Mouse (Mus musculus) urinary bladder, postnatal 14 days (tissue): ENCODE measurements around the gene Igfbp4.

Experiments
- DNase-seq: peaks from one replicate; pipeline ENCODE4 v3.0.0; 2021; ENCODE audit warnings: low spot score

Igfbp4 gene

DNA sequence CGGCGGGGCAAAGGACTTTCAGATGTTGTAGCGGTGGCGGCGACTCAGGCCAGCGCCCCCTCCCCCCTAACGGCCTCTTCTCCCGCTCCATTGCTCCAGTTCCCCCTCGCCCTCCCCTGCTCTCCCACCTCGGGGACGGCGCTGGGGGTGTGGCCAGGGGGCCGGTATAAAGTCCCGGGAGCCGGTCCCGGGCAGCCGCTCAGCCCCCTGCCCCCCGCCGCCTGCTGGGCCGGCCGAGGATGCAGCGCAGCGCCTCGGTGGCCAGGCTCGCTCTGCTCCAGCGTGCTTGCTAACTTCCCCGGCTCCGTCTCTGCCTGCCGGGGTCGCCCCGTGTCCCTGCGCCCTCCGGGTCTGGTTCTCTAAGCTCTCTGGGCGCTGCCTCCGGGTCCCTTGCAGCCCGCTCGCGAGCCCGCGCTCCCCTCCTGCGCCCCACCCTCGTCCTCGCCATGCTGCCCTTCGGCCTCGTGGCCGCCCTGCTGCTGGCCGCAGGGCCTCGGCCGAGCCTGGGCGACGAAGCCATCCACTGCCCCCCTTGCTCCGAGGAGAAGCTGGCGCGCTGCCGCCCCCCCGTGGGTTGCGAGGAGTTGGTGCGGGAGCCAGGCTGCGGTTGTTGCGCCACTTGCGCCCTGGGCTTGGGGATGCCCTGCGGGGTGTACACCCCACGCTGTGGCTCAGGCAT lies at the start of gene Igfbp4:
Gene Igfbp4 (plus strand): TSS at position 194 of the 679 bp plus-strand sequence.
- DNase-seq = peak; percentile 61

DNA sequence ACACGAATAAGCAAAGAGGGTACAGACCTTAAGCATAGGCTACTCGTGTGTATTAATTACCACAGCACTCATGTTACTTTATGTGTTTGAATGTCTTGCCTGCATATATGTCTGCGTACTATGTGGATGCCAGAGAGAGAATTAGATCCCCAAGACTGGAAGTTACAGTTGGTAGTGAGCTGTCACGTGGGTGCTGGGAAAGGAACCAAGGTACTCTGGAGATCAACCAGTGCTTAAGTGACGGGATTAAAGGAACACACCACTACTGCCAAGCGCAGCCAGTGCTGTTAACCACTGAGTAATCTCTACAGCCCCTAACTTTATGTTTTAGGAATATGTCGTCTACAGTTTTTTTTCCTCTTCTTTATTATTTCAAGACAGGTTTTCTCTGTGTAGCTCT lies 45.1 kb upstream of the Igfbp4 start:
- no peak for DNase-seq

DNA sequence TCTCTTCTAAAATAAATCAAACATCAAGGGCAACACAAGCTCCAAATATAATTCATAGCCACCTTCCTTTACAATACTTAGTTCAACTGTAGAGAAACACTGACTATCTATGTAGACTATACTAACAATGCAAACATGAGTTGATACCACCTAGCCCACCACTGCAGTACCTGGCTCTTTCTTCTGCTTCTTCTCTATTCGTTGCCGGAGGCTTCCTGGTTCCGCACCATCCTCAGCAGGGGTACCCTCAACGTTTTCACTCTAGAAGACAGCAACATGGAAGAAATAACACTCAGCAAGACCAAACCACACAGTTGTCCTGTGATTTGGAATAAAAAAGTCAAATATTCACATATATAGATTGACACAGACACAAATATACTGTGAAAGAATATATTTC lies 43.4 kb upstream of the Igfbp4 start:
- no peak for DNase-seq

GRCm38 (mm10) chr11:98998776-98999175 lies 42.3 kb upstream of the Igfbp4 start:
- DNase-seq = no peak

DNA sequence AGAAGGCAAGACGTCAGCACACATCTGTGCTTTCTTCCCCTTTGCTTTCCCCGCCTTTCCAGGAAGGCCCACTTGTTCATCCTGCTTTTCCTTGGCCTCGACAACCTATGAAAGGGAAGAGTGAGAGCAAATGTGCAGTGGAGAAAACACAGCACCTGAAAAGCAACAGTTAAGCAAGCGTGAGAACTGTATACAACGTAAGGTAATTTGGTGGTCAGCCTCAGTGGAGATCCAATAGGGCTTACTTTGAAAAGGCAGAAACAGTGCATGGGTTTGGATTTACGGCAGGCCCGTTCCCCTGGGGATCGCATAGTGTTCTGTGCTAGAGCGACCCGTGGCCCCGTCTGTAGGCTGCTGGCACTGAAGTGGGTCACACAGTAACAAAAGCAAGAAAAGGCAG lies 41.8 kb upstream of the Igfbp4 start:
- DNase-seq = no peak

- DNase-seq = no peak
Measured at GRCm38 (mm10) chr11:99006788-99007187, 34.3 kb upstream of the Igfbp4 start.

GRCm38 (mm10) chr11:99010124-99010523 lies 30.9 kb upstream of the Igfbp4 start:
- DNase-seq = no peak

GRCm38 (mm10) chr11:99010706-99011105 lies 30.3 kb upstream of the Igfbp4 start:
- no peak for DNase-seq

DNA sequence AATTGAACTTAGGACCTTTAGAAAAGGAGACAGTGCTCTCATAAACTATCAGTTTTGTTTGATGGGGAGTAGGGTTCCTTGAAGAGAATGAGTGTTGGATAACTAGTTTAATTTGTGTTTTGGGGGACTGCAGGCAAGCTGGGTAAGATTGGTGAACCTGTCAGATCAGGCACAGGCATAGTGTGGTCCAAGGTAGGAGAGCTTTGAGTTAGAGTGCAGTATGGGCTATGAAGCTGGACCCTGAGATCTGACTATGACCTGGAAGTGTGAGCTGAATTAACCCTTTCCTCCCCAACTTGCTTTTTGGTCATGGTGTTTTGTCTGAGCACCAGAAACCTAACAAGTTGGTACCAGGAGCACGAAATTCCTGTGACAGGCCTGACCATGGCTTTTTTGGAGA lies 27.2 kb upstream of the Igfbp4 start:
- no peak for DNase-seq

DNA sequence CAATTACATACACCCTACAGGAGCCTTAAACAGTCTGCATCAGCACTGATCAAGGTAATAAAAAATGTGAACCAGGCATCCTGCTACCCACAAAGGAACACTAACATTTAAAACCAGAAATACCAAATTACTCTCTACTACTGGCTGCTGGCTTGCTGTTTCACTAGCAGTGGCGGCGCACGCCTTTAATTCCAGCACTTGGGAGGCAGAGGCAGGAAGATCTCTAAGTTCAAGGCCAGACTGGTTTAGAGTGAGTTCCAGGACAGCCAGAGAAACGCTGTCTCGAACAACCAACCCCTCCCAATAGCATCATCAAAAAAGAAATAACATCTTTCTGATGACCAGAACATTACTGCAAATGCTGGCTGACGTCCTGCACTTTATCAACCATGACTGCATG lies 21.2 kb upstream of the Igfbp4 start:
- DNase-seq = no peak

GRCm38 (mm10) chr11:99022384-99022933 lies 18.6 kb upstream of the Igfbp4 start:
- no peak for DNase-seq

DNA sequence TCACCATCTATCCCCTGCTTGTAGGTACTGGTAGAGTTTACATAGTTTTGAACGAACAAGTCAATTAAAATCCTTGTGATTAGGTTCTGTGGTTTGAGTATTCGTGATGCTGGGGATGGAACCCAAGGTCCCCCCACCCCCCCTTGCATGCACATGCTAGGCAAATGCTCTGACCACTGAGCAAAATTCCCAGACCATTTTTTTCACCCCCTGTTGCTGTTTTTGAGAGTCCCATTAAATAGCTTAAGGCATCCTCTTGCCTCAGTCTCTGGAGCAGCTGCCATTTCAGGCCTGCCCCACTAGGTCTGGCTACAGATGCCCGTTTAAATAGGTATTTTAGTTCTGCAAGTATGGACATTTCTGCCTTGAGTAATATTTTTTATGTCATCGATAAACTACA lies 17.9 kb upstream of the Igfbp4 start:
- no peak for DNase-seq

DNA sequence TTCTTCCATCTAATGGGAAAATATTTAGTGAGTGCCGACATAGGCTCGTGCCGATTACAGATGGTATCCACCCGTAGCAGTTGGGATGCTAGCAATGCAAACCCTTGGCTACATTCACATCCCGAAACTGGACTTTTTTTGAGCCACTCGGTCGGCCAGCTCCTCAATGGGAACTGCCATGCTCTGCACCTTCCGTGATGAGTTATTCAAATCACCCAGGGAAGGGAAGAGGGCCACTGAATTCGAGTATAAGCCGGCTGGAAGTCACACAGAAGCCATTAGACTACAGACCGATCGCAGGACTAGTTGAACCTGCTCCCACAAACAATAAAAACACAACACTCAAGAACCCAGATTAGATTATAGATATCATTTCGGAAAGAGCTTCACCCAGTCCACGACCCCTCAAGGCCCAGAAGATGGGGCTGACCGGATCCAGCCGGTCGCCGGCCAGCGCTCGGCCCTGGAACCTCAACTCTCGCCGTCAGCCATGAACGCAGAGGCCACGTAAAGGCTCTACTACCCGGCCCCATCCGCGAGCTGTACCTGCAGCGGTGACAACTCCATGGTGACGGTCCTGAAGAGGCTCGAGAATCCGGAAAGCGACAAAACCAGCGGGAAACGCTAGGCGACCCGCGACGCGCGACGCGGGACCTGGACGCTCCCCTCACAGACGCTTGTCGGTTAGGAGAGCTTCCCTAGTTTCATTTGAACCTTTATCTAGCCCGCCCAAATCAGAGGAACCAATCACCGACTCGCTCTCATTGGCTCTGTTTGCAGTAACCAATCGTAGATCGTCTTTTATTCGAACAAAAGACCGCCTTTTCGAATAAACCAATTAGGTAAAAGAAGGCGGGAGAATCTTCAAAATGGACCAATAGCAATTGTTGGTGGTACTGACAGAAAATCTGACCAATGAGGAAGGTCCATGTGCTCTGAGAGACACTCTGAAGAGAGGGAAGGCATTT lies 17.3 kb upstream of the Igfbp4 start, which contains the start of gene Top2a:
Gene Top2a (minus strand): TSS at position 690 of the 968 bp plus-strand sequence.
- peak; percentile 84 for DNase-seq

- DNase-seq = no peak
Measured at GRCm38 (mm10) chr11:99024468-99025134, 16.4 kb upstream of the Igfbp4 start.

- DNase-seq = no peak
Measured at GRCm38 (mm10) chr11:99025878-99026277, 15.2 kb upstream of the Igfbp4 start.

GRCm38 (mm10) chr11:99026899-99027440 lies 14.1 kb upstream of the Igfbp4 start:
- DNase-seq = no peak

GRCm38 (mm10) chr11:99035350-99035749 lies 5.7 kb upstream of the Igfbp4 start:
- DNase-seq = no peak

- no peak for DNase-seq
Measured at GRCm38 (mm10) chr11:99036254-99036653, 4.8 kb upstream of the Igfbp4 start.

DNA sequence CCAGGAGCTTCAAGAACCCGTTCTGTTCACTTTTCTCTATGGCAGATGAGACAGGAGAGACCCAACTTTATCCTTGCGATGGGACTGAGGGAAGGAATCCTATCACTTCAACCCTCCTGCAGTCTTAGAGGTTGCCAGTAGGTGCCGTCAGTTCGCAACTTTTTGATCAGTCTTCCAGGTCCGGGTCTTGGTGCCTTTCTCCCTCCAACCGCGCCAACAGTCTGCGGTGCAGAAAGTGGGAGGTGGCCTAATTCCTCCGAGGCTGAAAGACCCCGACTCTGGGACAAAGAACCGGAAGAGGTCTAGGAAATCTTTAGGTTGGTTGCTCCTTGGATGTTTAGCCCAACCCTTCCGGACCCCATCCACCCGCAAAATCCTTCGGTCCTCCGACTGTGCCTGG lies 1.3 kb upstream of the Igfbp4 start:
- peak; percentile 82 for DNase-seq

DNA sequence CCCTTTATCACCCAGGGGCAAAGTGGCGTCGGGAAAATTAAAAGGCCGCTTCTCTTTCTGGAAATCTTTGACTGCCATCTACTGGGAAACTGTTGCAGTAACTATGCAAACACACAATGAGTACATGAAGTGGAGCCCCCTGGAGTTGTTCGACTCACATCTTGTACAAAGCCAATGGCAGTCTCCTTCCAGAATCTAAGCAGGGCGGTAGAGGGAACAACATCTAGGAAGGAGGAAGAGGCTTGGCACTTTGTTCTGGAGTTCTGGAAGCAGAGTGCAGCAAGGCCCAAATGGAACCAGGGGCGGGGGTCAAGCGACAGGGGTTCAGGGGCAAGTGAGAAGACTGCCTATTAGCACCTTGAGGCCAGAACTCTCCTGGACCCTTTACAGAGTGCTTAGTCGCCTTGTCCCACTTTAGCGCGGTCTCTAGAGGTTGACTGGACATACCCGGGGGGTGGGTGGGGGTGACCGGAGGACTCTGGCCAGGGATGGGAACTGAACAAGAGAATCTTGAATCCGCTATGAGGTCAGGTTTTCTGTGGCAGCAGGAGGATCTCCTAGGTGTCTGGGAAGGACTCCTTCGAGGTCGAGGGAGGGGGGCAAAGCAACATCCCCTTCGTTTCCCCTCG lies 584 bp upstream of the Igfbp4 start:
- DNase-seq = peak; percentile 44
